Mouse (Mus musculus) thymus, postnatal 4 days (tissue): ENCODE data around the gene 1700086D15Rik.

ENCODE experiments used
- DNase-seq: peaks from one replicate; pipeline ENCODE4 v3.0.0; 2021

1700086D15Rik gene

DNA sequence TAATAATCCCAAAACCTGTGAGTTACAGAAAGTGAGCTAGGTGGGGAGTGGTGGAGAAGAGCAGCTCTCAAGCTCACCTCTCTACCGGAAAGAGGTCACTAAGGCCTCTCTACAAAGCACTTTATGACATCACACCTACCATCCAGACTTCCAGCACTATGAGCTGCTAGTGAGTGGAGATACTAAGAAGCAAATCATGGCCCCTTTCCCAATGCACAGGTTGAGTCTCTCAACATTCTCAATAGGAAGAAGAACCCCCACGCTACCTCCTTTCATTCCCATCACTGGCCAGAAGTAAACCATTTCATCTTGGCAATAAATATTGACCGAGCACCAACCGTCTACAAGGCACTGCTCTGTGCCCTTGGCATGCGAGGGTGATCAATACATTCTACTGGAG is at the start of gene 1700086D15Rik:
Gene 1700086D15Rik (minus strand): TSS at position 101 of the 400 bp plus-strand sequence.
- no peak for DNase-seq

DNA sequence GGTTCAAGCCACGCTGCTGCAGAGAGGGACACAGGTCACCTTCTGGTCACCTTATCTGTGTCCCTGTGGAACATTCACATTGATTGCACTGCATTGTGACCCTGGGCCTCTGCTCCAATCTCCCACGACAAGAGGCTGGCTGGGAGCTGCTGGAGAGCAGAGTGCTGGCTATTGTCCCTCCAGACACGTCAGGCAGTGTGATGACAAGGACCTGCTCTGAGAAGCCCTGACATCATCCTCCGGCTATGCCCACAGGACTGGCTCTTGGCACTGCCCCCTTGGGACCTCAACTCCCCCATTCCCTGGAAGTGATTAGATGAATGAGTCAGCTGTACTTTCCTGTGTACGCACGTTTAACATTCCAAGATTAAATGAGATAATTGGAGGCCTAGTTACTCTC is 49.8 kb upstream of the 1700086D15Rik start:
- DNase-seq: no peak

DNA sequence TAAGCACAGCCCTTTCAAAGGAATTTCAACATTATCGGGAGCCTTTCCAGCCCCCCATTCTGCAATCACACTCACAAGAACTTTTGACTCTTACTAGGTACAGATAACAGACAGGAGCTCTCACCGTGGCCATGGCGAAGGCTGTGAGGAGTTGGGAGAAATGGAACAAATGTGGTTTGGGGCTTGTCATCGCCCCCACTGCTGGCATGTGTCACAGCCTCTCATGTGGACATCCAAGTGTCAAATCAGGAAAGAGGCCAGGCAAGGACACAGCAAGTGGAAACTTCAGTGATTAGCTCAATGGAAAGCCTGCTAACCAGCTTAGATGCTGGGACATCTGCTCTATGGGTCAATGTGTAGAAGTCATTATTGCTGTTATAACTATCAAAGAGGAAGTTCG is 45.6 kb upstream of the 1700086D15Rik start:
- no peak for DNase-seq

DNA sequence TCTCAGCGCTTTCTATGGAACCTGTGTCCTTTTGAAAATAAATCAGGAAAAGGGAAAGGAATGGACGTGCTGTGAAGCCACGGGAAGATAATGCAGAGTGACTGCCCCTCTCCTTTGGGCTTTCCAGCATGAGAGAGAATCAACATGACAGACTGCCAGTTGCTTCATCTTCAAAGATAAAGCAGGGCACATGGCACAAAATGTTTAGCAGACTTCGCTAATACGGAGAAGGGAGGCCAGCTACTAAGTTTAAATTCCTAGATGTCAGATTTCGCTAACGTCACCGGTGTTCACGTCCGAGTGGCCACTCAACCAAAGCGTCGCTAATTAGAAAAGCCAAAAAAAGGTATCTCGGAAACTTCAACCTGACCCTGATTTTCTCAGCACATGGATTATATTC is 45.0 kb upstream of the 1700086D15Rik start:
- no peak for DNase-seq

DNA sequence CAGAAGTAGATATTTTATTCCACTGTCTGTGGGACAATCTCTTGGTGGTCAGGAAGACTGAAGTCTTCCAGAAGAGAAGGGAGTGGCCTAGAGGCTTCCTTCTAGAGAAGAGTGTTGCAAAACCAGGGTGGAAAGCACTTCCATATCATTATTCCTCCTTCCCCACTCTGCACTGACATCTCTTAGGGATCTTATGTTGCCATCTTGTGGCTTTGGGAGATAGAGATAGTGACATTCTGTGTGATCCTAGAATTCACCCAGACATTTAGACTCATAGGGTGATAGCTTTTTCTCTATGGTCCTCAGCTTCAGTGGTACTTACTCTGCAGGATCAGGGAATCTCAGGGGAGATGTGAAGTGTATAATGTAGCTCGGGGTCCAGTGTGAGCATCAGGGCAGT is 43.3 kb upstream of the 1700086D15Rik start:
- DNase-seq: no peak

DNA sequence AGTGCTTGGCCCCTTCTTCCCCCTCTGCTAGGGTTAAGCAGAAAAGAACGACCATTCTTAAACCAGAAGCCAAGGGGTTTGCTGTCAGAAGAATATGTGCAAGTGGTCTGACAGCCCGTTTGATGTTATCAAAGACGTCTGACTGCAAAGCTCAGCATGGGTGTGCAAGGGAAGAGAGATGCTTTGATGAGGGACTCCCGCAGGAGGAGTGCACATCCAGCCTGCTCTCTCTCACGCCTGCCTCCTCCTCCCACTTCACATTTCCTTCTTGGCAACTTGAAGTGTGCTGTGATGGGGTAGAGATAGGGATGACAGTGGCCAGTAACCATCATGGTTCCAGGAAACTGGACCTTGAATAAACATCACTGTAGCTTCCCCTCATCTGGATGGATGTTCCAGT is 42.5 kb upstream of the 1700086D15Rik start:
- DNase-seq: no peak

DNA sequence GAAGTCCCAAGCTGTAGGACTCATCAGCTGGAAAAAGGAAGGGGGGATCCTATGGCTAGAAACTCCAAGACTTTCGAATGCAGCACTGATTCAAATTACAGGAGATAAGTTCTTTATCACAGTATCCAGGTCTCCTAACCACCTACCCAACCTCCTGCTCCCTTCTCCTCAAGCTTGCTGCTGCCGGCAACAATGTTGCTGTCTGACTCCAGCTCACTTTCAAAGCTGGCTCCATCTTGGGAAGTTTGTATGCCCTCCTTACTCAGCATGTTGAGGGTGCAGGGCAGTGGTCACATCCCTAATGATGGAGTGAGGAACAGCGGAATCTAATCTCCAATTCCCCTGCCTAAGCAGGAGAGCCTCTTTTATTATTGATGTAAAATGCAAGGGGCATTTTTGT is 38.3 kb upstream of the 1700086D15Rik start:
- DNase-seq: no peak

DNA sequence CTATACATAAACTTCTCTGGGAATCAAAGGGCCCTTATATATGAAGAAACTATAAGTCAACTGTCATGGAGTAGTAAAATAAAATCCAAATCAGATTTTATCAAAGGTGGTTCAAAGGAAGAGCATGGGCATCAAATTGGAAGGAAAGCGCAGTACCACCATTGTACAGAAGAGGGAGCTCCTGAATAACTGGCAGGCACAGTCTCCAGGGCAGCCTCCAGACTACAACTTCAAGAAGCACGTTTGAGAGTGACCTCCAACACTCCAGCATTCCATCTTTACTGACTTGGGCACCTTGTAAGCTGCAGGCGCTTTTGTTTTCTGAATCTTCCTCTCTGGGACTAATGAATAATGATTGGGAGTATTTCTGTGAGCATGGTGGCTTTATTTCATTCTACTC is 37.6 kb upstream of the 1700086D15Rik start:
- DNase-seq: peak; percentile 59

DNA sequence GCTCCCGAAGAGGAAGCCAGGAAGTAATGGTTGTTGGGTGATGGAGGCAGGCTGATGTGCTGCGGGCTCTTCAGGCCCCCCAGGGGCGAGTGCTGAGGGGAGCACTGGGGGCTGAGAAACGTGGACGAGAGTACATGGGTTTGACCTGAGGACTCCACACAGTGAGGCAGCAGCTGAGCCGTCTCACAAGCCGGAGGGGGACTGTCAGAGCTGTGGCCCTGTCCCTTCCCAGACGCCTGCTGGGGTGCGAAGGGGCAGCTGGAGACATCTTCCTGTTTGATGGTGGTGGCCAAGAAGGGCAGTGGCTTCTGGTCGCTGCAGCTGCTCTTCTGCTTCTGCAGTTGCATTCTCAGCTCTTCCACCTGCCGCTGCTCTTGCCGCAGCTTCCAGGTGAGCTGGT is 27.3 kb upstream of the 1700086D15Rik start:
- DNase-seq: no peak

DNA sequence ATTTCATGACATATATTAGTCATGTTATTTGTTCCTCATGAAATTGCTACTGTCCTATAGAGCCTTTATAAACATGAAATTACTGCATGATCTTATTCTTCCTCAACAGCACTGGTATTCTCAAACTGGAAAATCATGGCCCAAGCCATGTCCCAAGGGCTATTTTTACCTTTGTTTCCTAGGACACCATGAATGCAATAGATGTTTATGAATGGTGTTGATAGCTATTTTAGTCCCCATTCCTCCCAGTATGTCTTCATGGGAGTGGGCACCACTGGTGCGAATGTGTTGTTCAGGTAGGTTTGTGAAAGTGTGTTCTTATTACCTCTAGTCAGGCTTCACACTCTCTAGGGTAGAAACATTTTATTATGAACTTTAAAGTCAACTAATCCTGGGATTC is 25.4 kb upstream of the 1700086D15Rik start:
- no peak for DNase-seq

DNA sequence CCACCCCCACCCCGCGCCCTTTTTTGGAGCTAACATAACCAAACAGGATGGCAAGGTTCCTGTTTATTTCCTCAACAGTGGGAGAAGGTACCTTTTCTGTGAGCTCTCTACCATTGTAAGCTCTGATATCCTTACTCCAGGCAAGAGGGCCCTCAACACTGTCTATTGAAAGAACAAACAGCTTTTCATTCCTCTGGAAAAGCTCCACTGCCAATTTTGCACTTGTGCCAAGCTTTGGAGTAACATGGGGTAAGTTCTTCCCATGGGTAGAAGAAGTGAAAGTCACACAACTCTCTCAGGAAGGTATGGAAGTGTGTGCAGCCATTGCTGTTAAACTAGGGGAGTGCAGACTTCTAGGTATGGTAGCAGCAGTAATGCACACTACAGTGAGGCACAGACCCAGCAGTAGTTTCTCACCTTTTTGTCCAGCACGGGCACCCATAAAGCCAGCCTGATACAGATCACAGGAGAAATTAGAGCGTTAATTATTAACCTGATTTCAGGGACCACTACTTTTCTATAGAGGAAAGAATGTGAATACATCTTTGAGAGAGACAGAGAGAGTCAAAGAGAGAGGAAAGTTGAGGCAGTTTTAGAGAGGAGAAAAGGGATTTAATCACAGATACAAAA is 10.5 kb upstream of the 1700086D15Rik start:
- no peak for DNase-seq

DNA sequence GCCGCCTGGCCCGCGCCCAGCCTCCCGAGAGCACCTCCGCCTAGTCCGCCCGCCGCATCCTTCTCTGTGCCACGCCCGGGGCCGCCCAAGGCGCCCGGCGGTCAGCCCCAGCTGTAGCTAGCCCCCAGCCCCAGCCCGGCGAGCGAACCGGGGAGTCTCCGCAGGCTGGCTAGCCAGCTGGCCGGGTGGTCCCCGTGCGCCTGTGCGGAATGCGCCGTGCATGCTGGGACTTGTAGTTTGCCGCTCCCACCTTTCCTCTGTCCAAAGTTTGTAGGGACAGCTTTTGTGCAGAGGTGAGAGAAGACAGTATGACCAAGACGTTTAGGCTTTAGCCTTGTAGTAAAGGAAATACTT is 3.1 kb upstream of the 1700086D15Rik start, which contains the start of gene Arhgap44:
Gene Arhgap44 (minus strand): TSS at position 195 of the 354 bp plus-strand sequence.
- peak; percentile 21 for DNase-seq

DNA sequence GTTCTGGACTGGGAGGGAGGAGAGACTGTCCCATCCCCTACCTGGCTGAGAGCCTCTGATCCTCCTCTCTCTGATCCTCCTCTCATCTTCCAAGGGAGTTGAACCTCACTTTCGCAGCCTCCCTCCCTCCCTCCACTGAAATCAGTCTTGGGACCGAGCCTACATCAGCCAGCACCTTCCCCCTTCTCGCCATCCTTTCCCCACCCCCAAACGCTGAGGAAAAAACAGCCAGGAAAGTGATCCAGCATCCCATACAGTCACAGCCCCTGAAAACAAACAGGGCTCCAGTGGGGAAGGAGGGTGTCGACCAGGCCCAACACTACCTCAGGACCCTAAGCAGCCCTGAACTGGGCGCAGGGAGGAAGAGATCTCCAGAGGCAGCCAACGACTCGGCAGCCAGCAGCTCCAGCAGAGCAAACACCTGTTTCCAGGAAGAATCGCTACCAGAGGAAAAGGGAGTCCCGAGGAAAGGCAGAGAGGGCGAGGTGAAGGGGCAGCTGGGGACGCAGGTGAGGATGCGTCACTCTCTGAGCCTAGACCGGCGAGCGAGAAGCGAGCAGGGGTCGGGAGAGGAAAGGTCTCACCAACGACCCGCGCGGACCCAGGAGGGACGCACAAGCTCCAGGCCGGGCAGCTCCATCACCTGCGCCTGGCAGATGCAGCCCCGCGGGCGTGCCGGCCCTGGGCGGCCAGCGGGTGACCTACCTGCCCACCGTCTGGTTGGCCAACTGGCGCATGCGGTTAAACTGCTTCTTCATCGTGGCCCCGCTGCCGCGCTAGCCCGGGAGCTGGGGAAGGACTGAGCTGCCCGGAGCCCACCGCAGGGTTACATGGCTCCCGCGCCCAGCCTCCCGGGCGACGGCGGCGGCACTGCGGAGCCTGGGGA is 2.4 kb upstream of the 1700086D15Rik start:
- peak; percentile 13 for DNase-seq

DNA sequence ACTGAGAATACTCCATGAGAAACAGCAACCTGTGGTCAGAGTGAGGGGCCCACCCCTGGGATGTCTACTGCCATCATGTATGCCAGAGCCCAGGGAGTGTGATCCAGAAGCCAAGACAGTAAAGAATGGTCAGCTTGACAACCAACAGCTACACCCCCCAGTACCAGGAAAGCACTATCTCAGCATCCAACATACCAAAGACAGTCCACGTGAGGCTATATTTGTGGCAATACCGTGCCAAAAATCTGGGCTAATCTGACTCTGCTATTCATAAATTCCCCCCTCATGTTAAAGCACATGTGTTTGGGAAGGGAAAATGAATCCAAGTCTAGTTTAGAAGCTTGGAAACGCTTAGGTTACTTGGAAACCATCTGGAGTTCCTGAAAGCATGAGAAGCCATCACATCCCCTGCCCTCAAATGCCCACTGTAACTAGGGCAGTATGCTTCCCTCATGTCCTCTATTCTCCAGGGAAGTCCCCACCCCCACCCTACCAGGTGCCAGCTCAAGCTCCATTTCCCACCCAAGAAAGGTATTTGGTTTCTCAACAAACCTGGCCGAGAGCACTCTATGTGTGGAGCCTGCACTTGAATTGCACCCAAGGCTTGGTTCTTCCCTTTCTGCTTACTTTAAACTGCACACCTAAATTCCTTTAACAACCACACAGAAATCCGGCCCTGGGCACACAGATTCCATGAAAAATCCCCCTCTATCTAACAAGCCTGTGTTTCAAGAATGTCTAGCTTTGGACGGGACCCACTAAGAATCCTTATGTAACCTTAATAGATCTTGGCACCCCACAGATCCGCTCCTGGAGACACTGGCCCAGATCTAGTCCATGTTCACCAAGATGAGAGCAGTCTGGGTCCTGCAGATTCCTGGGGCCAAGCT is 1.5 kb upstream of the 1700086D15Rik start:
- DNase-seq: no peak

DNA sequence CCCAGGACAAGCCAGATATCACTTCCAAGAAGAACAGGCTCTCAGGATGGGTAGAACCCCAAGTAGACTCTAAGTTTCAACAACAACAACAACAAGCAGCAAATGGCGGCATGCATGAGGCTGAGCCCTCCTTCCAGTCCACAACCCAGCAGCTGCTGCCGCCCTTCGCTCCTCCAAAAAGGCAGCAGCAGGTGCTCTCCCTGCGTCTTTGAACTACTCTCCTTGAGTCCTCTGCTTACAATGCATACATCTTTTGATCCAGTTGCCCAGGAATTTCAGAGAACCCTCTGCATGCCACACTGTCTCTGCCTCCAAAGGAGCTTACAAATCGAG is 1.1 kb downstream of the 1700086D15Rik start:
- no peak for DNase-seq

DNA sequence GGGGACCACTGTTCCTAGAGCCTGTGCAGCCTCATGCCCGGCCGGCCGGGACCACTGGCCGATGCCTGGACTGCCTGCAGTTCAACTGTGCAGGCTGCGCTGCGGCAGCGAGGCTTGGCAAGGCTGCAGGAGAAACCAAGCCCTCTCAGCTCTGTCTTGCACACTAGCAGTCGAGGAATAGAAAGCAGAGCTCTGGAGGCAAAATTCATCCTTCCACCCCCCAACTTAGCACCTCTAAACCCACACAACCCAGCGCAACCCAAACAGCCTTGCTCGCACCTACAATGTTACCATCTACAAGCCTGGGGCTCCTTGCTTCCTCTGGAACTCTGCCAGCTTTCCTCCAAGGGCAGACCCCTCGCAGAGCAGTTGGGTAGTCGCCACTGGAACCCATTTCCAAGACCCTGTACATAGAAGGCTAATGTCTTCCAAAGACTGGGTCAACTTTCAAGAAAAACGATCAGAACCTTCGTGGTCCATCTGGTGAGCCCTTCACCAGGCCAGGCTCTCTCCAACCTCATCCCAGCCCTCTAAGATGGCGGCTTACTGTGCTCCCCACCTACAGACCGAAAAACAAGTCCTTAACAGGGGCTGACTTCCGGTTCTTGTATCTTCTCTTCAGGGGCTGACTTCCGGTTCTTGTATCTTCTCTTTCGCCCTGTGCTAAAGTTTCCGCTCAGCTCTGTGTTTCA is 1.6 kb downstream of the 1700086D15Rik start:
- no peak for DNase-seq

DNA sequence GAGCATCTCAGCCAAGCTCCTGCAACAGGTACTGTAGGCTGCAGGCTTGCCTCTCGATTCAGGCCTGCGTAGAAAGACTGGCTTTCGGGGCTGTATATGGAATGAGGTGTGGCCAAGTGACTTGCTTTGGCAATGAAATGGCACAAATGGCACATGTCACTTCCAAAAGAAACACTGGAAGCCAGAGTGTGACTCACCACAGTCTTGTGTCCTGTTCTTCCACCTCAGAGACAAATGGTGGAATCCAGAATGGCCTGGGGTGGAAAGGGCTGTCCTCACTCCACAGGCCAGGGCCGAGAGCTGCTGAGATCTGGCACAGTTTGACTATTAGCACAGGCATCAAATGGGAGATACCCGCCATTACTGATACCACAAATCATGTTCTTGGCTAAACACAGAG is 6.7 kb downstream of the 1700086D15Rik start:
- DNase-seq: no peak

DNA sequence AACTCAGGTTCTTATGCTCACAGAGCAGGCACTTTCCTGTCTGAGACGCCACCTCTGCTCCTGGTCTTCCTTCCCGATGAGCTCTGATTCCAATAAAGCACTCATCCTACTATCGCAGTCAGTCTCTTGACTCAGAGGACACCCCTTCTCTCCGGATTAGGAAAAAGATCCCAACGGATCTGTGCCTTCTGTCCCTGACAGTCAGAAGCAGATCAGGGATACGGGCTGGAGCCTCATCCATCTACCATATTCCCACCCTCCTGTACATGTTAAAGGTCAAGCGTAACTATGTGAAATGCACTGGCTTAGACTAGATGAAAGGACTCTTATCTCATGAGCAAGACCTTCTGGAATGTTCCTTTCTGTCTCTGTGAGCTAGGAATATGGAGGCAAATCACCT is 11.2 kb downstream of the 1700086D15Rik start:
- DNase-seq: no peak

DNA sequence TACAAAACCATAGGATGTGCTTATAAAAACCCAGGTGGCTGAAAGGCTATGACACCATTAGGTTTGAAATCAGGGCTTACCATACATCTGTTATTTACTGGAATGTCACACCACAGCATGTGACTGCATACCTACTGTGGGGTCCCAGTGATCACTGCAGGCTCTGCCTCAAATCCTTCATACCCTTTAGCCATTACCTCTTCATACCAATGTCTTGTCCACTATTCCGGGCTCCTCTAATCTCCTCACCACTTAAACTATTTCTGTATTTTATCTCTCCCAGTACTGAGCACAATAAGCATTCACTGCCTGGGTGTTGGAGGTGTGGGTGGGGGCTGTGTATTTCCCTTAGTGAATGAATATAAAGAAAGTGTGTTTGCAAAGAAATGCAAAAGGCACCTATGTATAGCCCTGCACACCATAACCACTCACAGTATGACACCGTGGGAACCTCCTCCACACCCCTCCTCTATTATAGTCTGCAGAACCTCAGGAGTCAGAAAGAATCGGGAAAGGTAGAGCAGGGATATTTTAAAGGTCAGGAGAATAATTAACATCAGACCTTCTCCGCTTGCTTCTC is 16.8 kb downstream of the 1700086D15Rik start:
- no peak for DNase-seq

DNA sequence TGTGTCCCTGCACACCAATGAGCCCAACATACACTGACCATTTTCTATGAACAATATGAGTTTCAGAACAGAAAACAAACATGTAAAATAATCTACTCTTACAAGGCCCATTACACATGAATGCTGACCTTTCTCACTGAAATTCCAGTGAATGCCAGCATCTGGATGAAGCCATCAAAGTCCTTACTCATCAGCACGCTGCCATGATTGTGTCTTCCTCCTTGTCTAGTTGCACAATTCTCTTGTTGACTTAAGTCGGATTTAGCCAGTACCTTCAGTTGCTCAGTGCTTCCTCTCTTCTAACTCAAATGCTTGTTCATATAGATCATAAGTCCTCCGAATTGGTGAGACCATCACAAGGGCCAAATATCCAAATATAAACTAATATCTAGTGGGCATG is 20.7 kb downstream of the 1700086D15Rik start:
- no peak for DNase-seq

DNA sequence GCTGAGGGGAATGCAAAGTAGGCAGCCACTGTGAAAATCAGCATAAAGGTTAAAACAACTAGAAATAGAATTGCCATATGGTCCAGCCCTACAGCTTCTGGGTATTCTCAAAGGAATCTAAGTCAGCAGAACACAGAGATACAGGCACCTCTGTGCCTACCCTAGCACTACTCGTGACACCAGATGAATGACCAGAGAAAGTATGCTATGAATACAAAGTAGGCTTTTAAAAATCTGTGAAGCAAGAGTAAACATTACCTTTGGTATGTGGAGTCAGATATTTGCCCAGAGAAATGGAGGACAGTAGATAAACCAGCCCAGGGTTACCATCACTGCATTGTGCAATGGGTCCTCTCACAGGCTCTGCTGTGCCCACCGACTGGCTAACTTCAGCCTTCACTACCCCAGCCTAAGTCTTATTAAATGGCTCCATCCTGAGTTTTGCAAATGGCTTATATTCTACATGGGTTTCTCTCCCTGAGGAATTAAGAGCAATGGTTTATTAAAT is 22.5 kb downstream of the 1700086D15Rik start:
- no peak for DNase-seq

DNA sequence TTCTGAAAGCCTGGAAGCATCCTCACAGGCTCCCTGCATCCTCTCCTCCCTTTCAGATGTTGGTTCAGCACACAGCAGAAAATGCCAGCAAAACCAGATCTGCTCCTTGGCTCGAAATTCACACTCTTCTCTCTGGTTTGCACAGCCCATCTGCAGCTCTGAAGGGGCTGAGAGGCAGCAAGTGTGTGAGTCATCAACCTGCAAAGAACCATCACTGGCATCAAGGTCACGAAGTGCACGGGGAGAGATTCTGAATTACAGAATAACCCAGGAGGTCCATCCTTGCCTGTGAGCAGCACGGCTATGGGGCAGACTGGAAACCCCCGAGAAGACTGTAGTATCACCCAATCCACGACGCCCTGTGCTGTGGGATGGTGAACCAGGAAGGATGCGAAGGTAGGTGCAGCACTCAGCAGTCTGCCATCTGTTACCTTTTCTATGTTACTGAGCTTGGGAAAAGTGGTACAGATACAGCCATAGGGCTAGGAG is 24.4 kb downstream of the 1700086D15Rik start:
- DNase-seq: no peak
